Mouse (Mus musculus) frontal cortex, postnatal 10 days (tissue): ENCODE results near the gene Trim62.

Experiments used
- DNase-seq, 2 experiments: peaks; one replicate each; pipeline ENCODE4 v3.0.0; 2022; ENCODE audit warnings: low spot score in 2 of 2, mixed read lengths in 1 of 2

The Trim62 gene

GRCm38 (mm10) chr4:128958849-128959248 is 75.5 kb downstream of the Trim62 start:
- DNase-seq: no peak

- no peak for DNase-seq
Observed at GRCm38 (mm10) chr4:128959676-128960075, 76.3 kb downstream of the Trim62 start.
